Mouse (Mus musculus): Measurements from ENCODE around the gene Plekho2.

GRCm38 (mm10) chr9:65535789-65536469 lies 43.9 kb downstream of the Plekho2 start:
- TF ChIP-seq CTCF (IDR thresholded peaks at IDR 0.05; ENCODE audit: insufficient read depth, low read length), result no peak
- no peak for TF ChIP-seq POLR2A (IDR thresholded peaks at IDR 0.05; ENCODE audit: borderline replicate concordance, extremely low read depth, low read depth, low read length)

Measured in lung, adult 2 months (tissue).